Mouse (Mus musculus) intestine, postnatal 0 days (tissue): ENCODE results near the gene Otud4. TPM values are rescaled to one million over a fixed set of nuclear protein-coding genes. Genes with fewer than 3 reads are reported as not detected.
A peak's percentile ranks its signal among the peaks of the same experiment; 100 is the strongest.

Source experiments
- ATAC-seq: fragments of 200-750 bp; cut with Nextera tagmentation; 2 replicates; pipeline ENCODE4 v1.8.0; 2017; ENCODE audit warnings: mild to moderate bottlenecking, moderate TSS enrichment, moderate library complexity
- H3K27ac ChIP-seq: fragments of 300-500 bp; sonication (generic); 2 replicates; pipeline ENCODE4 v1.5.1; 2014; ENCODE audit warnings: mild to moderate bottlenecking, low read depth, low read length, moderate library complexity
- H3K27me3 ChIP-seq: fragments of 300-500 bp; sonication (generic); replicated peaks from 2 replicates; pipeline ENCODE4 v1.6.1; 2014; ENCODE audit warnings: low read length, mixed read lengths; ENCODE audit not compliant: control insufficient read depth, insufficient read depth
- H3K36me3 ChIP-seq: fragments of 300-500 bp; sonication (generic); 2 replicates; pipeline ENCODE4 v1.6.1; 2014; ENCODE audit warnings: mild to moderate bottlenecking, moderate library complexity; ENCODE audit not compliant: control insufficient read depth, insufficient read depth
- H3K4me1 ChIP-seq: fragments of 300-500 bp; sonication (generic); replicated peaks from 2 replicates; pipeline ENCODE4 v1.6.1; 2014; ENCODE audit warnings: antibody characterized with exemption, low read length, mixed read lengths; ENCODE audit not compliant: control insufficient read depth, insufficient read depth
- H3K4me2 ChIP-seq: fragments of 300-500 bp; sonication (generic); replicated peaks from 2 replicates; pipeline ENCODE4 v1.6.1; 2014; ENCODE audit warnings: low read depth, mild to moderate bottlenecking, moderate library complexity
- H3K4me3 ChIP-seq: fragments of 300-500 bp; sonication (generic); 2 replicates; pipeline ENCODE4 v1.5.1; 2014; ENCODE audit warnings: low read depth, low read length
- H3K9ac ChIP-seq: fragments of 300-500 bp; sonication (generic); 2 replicates; pipeline ENCODE4 v1.6.1; 2014; ENCODE audit warnings: mild to moderate bottlenecking, low read depth, low read length
- H3K9me3 ChIP-seq: fragments of 300-500 bp; sonication (generic); 2 replicates; pipeline ENCODE4 v1.6.1; 2016; ENCODE audit warnings: mixed run types; ENCODE audit not compliant: control insufficient read depth
- CTCF ChIP-seq: sonication (generic); IDR thresholded peaks from 2 replicates; pipeline ENCODE4 v1.5.1; 2016; ENCODE audit warnings: low read depth, mild to moderate bottlenecking, control low read depth, antibody characterized with exemption, moderate library complexity
- WGBS: fragments of 180-500 bp; shearing (Covaris S2); extraction: QIAGEN DNeasy Blood & Tissue Kit; methylation state at CpG from one replicate; pipeline ENCODE4 v1.1.7; 2014; 5-methylcytosine and 5-hydroxymethylcytosine counted together
- polyA plus RNA-seq: library from polyadenylated mRNA; unstranded; fragments of >200 nt; fragmentation: Nextera tagmentation; extraction: Ambion mirVana; gene quantifications from 2 replicates; pipeline ENCODE4 v1.2.1, GENCODE M21; 2015

Gene Otud4
- polyA plus RNA-seq, 1 experiment from 2014 or later, result 6.0 TPM

GRCm38 (mm10) chr8:79610268-79610667, 29.1 kb upstream of the Otud4 start:
- Histone ChIP-seq H3K4me3 (no peak overlapping the region), H3K4me1 (no peaks in the 10 kb centered on the region), H3K27ac (no peak overlapping the region), H3K27me3 (no peaks in the 10 kb centered on the region), H3K4me2 (no peak overlapping the region), H3K9me3 (no peaks in the 10 kb centered on the region), H3K36me3 (no peaks in the 10 kb centered on the region), H3K9ac (no peak overlapping the region)
- TF ChIP-seq CTCF, result no peak
- no peak for ATAC-seq

- H3K4me3 ChIP-seq, result no peak overlapping the region
- ATAC-seq, result no peak
- no peaks in the 10 kb centered on the region for H3K27me3 ChIP-seq
- no peak overlapping the region for H3K4me2 ChIP-seq
- H3K27ac ChIP-seq, result no peak overlapping the region
- no peaks in the 10 kb centered on the region for H3K9me3 ChIP-seq
- no peaks in the 10 kb centered on the region for H3K36me3 ChIP-seq
- no peak overlapping the region for H3K9ac ChIP-seq
- 73% methylated on average over 6 of the region's 6 CpGs for WGBS
- no peak for TF ChIP-seq CTCF
- H3K4me1 ChIP-seq, result no peaks in the 10 kb centered on the region
Observed at GRCm38 (mm10) chr8:79612298-79612697, 27.1 kb upstream of the Otud4 start.

GRCm38 (mm10) chr8:79612965-79613364, 26.5 kb upstream of the Otud4 start:
- H3K9ac ChIP-seq, result no peak overlapping the region
- H3K4me3 ChIP-seq, result no peak overlapping the region
- no peaks in the 10 kb centered on the region for H3K4me1 ChIP-seq
- no peaks in the 10 kb centered on the region for H3K36me3 ChIP-seq
- no peak overlapping the region for H3K27ac ChIP-seq
- no peaks in the 10 kb centered on the region for H3K27me3 ChIP-seq
- peak; percentile 33; the same call in 1 of the 2 replicates for TF ChIP-seq CTCF
- H3K9me3 ChIP-seq, result no peaks in the 10 kb centered on the region
- no peak for ATAC-seq
- 44% methylated on average over 5 of the region's 5 CpGs for WGBS
- no peak overlapping the region for H3K4me2 ChIP-seq

GRCm38 (mm10) chr8:79615741-79616350, 23.6 kb upstream of the Otud4 start:
- no peak overlapping the region for H3K4me2 ChIP-seq
- 0 out of 2 replicates have a peak, but pooled peaks have one; percentile 41 for ATAC-seq
- no peak overlapping the region for H3K27ac ChIP-seq
- no peaks in the 10 kb centered on the region for H3K36me3 ChIP-seq
- 49% methylated on average over 6 of the region's 6 CpGs for WGBS
- H3K9ac ChIP-seq, result no peak overlapping the region
- no peaks in the 10 kb centered on the region for H3K27me3 ChIP-seq
- TF ChIP-seq CTCF, result no peak
- H3K4me3 ChIP-seq, result no peak overlapping the region
- H3K9me3 ChIP-seq, result no peaks in the 10 kb centered on the region
- no peaks in the 10 kb centered on the region for H3K4me1 ChIP-seq

GRCm38 (mm10) chr8:79618906-79619305, 20.5 kb upstream of the Otud4 start:
- Histone ChIP-seq H3K4me1 (no peaks in the 10 kb centered on the region), H3K4me3 (no peak overlapping the region), H3K36me3 (no peaks in the 10 kb centered on the region), H3K4me2 (no peak overlapping the region), H3K9ac (no peak overlapping the region), H3K9me3 (no peaks in the 10 kb centered on the region), H3K27me3 (no peaks in the 10 kb centered on the region), H3K27ac (no peak overlapping the region)
- TF ChIP-seq CTCF, result no peak
- 56% methylated on average over 5 of the region's 5 CpGs for WGBS
- no peak for ATAC-seq

GRCm38 (mm10) chr8:79619353-79619752, 20.1 kb upstream of the Otud4 start:
- Histone ChIP-seq H3K9me3 (no peaks in the 10 kb centered on the region), H3K4me1 (no peaks in the 10 kb centered on the region), H3K4me2 (no peak overlapping the region), H3K9ac (no peak overlapping the region), H3K36me3 (no peaks in the 10 kb centered on the region), H3K27me3 (no peaks in the 10 kb centered on the region), H3K27ac (no peak overlapping the region), H3K4me3 (no peak overlapping the region)
- WGBS, result 75% methylated on average over 2 of the region's 2 CpGs
- no peak for ATAC-seq
- TF ChIP-seq CTCF, result no peak

- H3K4me1 ChIP-seq, result no peaks in the 10 kb centered on the region
- H3K4me2 ChIP-seq, result no peak overlapping the region
- no peak for ATAC-seq
- no peak overlapping the region for H3K4me3 ChIP-seq
- H3K9ac ChIP-seq, result no peak overlapping the region
- TF ChIP-seq CTCF, result no peak
- no peaks in the 10 kb centered on the region for H3K9me3 ChIP-seq
- no peaks in the 10 kb centered on the region for H3K36me3 ChIP-seq
- H3K27ac ChIP-seq, result no peak overlapping the region
- H3K27me3 ChIP-seq, result no peaks in the 10 kb centered on the region
- WGBS, result 10% methylated on average over 3 of the region's 3 CpGs
Observed at GRCm38 (mm10) chr8:79620000-79620399, 19.4 kb upstream of the Otud4 start.
